Mouse (Mus musculus) E14TG2a.4 (cell line): Measurements from ENCODE around the gene Tac4.

Experiments used
- CTCF ChIP-seq: conservative IDR thresholded peaks from 2 replicates; pipeline ENCODE4 v1.5.1; 2014; ENCODE audit warnings: low read length
- POU5F1 ChIP-seq: IDR thresholded peaks from 2 replicates; pipeline ENCODE4 v1.6.1; 2014; ENCODE audit warnings: low read length, borderline replicate concordance

- TF ChIP-seq CTCF, result peak; percentile 56
- no peak for TF ChIP-seq POU5F1
Measured at GRCm38 (mm10) chr11:95216193-95216592, 45.1 kb upstream of the Tac4 start.
